Mouse (Mus musculus): ENCODE results near the gene Psma6.

GRCm38 (mm10) chr12:55450421-55450820 lies 66.4 kb downstream of the Psma6 start:
- TF ChIP-seq CTCF (IDR thresholded peaks at IDR 0.05; ENCODE audit: insufficient read depth, low read length) (no peak), POLR2A (IDR thresholded peaks at IDR 0.05; ENCODE audit: borderline replicate concordance, extremely low read depth, low read depth, low read length) (no peak)

All from lung, adult 2 months (tissue).